Mouse (Mus musculus): ENCODE measurements at regions not wholly inside any gene's neighbourhood (a gene's known extent, or its start where the extent isn't known, plus 50 kb on each side); places are given as distances from the start of the nearest gene placed in this dataset.

- H3K36me3 ChIP-seq (ENCODE audit: control insufficient read depth, insufficient read depth) = no peaks in the 10 kb centered on the region
- H3K27ac ChIP-seq (ENCODE audit: low read depth, low read length) = no peak overlapping the region
- no peak overlapping the region for H3K4me2 ChIP-seq (replicated peaks; ENCODE audit: low read depth)
- no peaks in the 10 kb centered on the region for H3K4me1 ChIP-seq (replicated peaks; ENCODE audit: control insufficient read depth, insufficient read depth, low read length)
- ATAC-seq = no peak
- no peak overlapping the region for H3K9ac ChIP-seq (ENCODE audit: low read depth, low read length)
- no peaks in the 10 kb centered on the region for H3K9me3 ChIP-seq (ENCODE audit: control insufficient read depth)
- WGBS = 80% methylated on average over 7 of the region's 7 CpGs
- no peaks in the 10 kb centered on the region for H3K27me3 ChIP-seq (replicated peaks; ENCODE audit: control insufficient read depth, insufficient read depth, low read length)
- no peak for TF ChIP-seq CTCF (IDR thresholded peaks at IDR 0.05; ENCODE audit: low read depth)
- no peak overlapping the region for H3K4me3 ChIP-seq (ENCODE audit: low read depth, low read length)
These were observed 66.5 kb upstream of the 1700016C15Rik start for GRCm38 (mm10) chr1:177663163-177663562.

- H3K9me3 ChIP-seq (ENCODE audit: control insufficient read depth) = no peaks in the 10 kb centered on the region
- no peak overlapping the region for H3K4me2 ChIP-seq (replicated peaks; ENCODE audit: low read depth)
- no peaks in the 10 kb centered on the region for H3K27me3 ChIP-seq (replicated peaks; ENCODE audit: control insufficient read depth, insufficient read depth, low read length)
- H3K4me3 ChIP-seq (ENCODE audit: low read depth, low read length) = no peak overlapping the region
- no peaks in the 10 kb centered on the region for H3K4me1 ChIP-seq (replicated peaks; ENCODE audit: control insufficient read depth, insufficient read depth, low read length)
- H3K9ac ChIP-seq (ENCODE audit: low read depth, low read length) = no peak overlapping the region
- no peak for TF ChIP-seq CTCF (IDR thresholded peaks at IDR 0.05; ENCODE audit: low read depth)
- no peak overlapping the region for H3K27ac ChIP-seq (ENCODE audit: low read depth, low read length)
- WGBS = 83% methylated on average over 8 of the region's 8 CpGs
- no peak for ATAC-seq
- H3K36me3 ChIP-seq (ENCODE audit: control insufficient read depth, insufficient read depth) = no peaks in the 10 kb centered on the region
These were observed 62.4 kb upstream of the 1700016C15Rik start for GRCm38 (mm10) chr1:177667041-177667791.

GRCm38 (mm10) chr1:177670576-177670975, 59.0 kb upstream of the 1700016C15Rik start:
- TF ChIP-seq CTCF (IDR thresholded peaks at IDR 0.05; ENCODE audit: low read depth) = no peak
- Histone ChIP-seq H3K9me3 (ENCODE audit: control insufficient read depth) (no peaks in the 10 kb centered on the region), H3K36me3 (ENCODE audit: control insufficient read depth, insufficient read depth) (no peaks in the 10 kb centered on the region), H3K4me2 (replicated peaks; ENCODE audit: low read depth) (no peak overlapping the region), H3K4me3 (ENCODE audit: low read depth, low read length) (no peak overlapping the region), H3K9ac (ENCODE audit: low read depth, low read length) (no peak overlapping the region), H3K27ac (ENCODE audit: low read depth, low read length) (no peak overlapping the region), H3K4me1 (replicated peaks; ENCODE audit: control insufficient read depth, insufficient read depth, low read length) (no peaks in the 10 kb centered on the region), H3K27me3 (replicated peaks; ENCODE audit: control insufficient read depth, insufficient read depth, low read length) (no peaks in the 10 kb centered on the region)
- WGBS = 100% methylated on average over 1 of the region's 1 CpGs
- ATAC-seq = no peak

- H3K27ac ChIP-seq (ENCODE audit: low read depth, low read length) = no peak overlapping the region
- ATAC-seq = no peak
- no peaks in the 10 kb centered on the region for H3K27me3 ChIP-seq (replicated peaks; ENCODE audit: control insufficient read depth, insufficient read depth, low read length)
- WGBS = 88% methylated on average over 5 of the region's 5 CpGs
- H3K4me1 ChIP-seq (replicated peaks; ENCODE audit: control insufficient read depth, insufficient read depth, low read length) = no peaks in the 10 kb centered on the region
- H3K9me3 ChIP-seq (ENCODE audit: control insufficient read depth) = no peaks in the 10 kb centered on the region
- no peak overlapping the region for H3K4me2 ChIP-seq (replicated peaks; ENCODE audit: low read depth)
- TF ChIP-seq CTCF (IDR thresholded peaks at IDR 0.05; ENCODE audit: low read depth) = no peak
- H3K36me3 ChIP-seq (ENCODE audit: control insufficient read depth, insufficient read depth) = no peaks in the 10 kb centered on the region
- H3K9ac ChIP-seq (ENCODE audit: low read depth, low read length) = no peak overlapping the region
- H3K4me3 ChIP-seq (ENCODE audit: low read depth, low read length) = no peak overlapping the region
These were observed 53.0 kb upstream of the 1700016C15Rik start for GRCm38 (mm10) chr1:177676657-177677056.

GRCm38 (mm10) chr1:177678832-177679231, 50.8 kb upstream of the 1700016C15Rik start:
- Histone ChIP-seq H3K4me3 (ENCODE audit: low read depth, low read length) (no peak overlapping the region), H3K4me2 (replicated peaks; ENCODE audit: low read depth) (no peak overlapping the region), H3K27me3 (replicated peaks; ENCODE audit: control insufficient read depth, insufficient read depth, low read length) (no peaks in the 10 kb centered on the region), H3K9me3 (ENCODE audit: control insufficient read depth) (no peaks in the 10 kb centered on the region), H3K9ac (ENCODE audit: low read depth, low read length) (no peak overlapping the region), H3K36me3 (ENCODE audit: control insufficient read depth, insufficient read depth) (no peaks in the 10 kb centered on the region), H3K27ac (ENCODE audit: low read depth, low read length) (no peak overlapping the region), H3K4me1 (replicated peaks; ENCODE audit: control insufficient read depth, insufficient read depth, low read length) (no peaks in the 10 kb centered on the region)
- no peak for TF ChIP-seq CTCF (IDR thresholded peaks at IDR 0.05; ENCODE audit: low read depth)
- whole genome bisulfite sequencing = 85% methylated on average over 4 of the region's 4 CpGs
- ATAC-seq = no peak

Measured in intestine, postnatal 0 days (tissue).